Comparison of ENCODE assay signal across 8 mouse cellular contexts in genomic region chr5:98328848-98329624, GRCm38 (mm10). TPM values are rescaled to one million over a fixed set of nuclear protein-coding genes. Genes with fewer than 3 reads are reported as not detected.
A peak's percentile ranks its signal among the peaks of the same experiment; 100 is the strongest.
DNase-seq lines count a peak whose midpoint lies in the region; ATAC-seq lines count a peak whose summit lies in the region.

Gene Cfap299, plus strand, starts transcription at chr5:98329304.

- H3K36me3 ChIP-seq in intestine, embryonic 16.5 days (ENCODE audit: control insufficient read depth, insufficient read depth, low read length): no peaks in the 10 kb centered on the region
- H3K36me3 ChIP-seq in midbrain, embryonic 10.5 days: no peaks in the 10 kb centered on the region

- H3K4me2 ChIP-seq in intestine, embryonic 16.5 days (ENCODE audit: low read depth, low read length): peak within 1 kb of the TSS; percentile 58

- WGBS in intestine, embryonic 16.5 days: under 1% methylated on average over 46 of the region's 46 CpGs
- WGBS in midbrain, embryonic 10.5 days: 2% methylated on average over 46 of the region's 46 CpGs

- H3K27me3 ChIP-seq in intestine, embryonic 16.5 days (replicated peaks; ENCODE audit: control insufficient read depth, insufficient read depth, low read length): 0 out of 2 replicates have a peak, but pooled peaks cover 2% of the 10 kb centered on the region
- H3K27me3 ChIP-seq in midbrain, embryonic 10.5 days (ENCODE audit: low read depth, poor library complexity, severe bottlenecking): peaks cover 29% of the 10 kb centered on the region

- no peaks in the 10 kb centered on the region for H3K4me1 ChIP-seq in intestine, embryonic 16.5 days (ENCODE audit: control insufficient read depth, insufficient read depth, low read length)
- H3K4me1 ChIP-seq in midbrain, embryonic 10.5 days: peaks cover 9% of the 10 kb centered on the region

- peak within 1 kb of the TSS; percentile 50 for H3K9ac ChIP-seq in intestine, embryonic 16.5 days (ENCODE audit: low read depth, low read length)

- H3K27ac ChIP-seq in intestine, embryonic 16.5 days (ENCODE audit: low read length): no peak within 1 kb of the TSS
- no peak within 1 kb of the TSS; the same call in 1 of the 2 replicates for H3K27ac ChIP-seq in midbrain, embryonic 10.5 days (replicated peaks)

- H3K4me3 ChIP-seq in intestine, embryonic 16.5 days (ENCODE audit: low read length): peak within 1 kb of the TSS; percentile 64
- H3K4me3 ChIP-seq in midbrain, embryonic 10.5 days: peak within 1 kb of the TSS; percentile 68

- ATAC-seq in intestine, embryonic 16.5 days: peak; percentile 99

- no peaks in the 10 kb centered on the region for H3K9me3 ChIP-seq in intestine, embryonic 16.5 days (ENCODE audit: control insufficient read depth, low read length)
- H3K9me3 ChIP-seq in midbrain, embryonic 10.5 days (replicated peaks): no peaks in the 10 kb centered on the region

- peak; percentile 85 to 89 for DNase-seq in adrenal gland, adult 18-20 months (ENCODE audit: low spot score in 2 of 2)
- DNase-seq in embryo, embryonic 11 days: peak; percentile 84
- DNase-seq in gastrocnemius, postnatal 4 days (ENCODE audit: low spot score in 2 of 2): peak; percentile 72 to 78
- DNase-seq in left cerebral cortex, postnatal 25 days (ENCODE audit: low spot score in 2 of 2): peak; percentile 84 to 88
- peak; percentile 86 for DNase-seq in midbrain, embryonic 10.5 days (ENCODE audit: low spot score)
- peak; percentile 90 for DNase-seq in right cerebral cortex, postnatal 4 days
- DNase-seq in yolk sac, embryonic 10.5 days (ENCODE audit: low spot score): peak; percentile 77

- intact Hi-C loops in left cerebral cortex, postnatal 25 days (cut with DNase I): loop anchor here (1.0 to 10.0 kb wide), 2 partner anchors 134 to 1204 kb away; no protein-coding TSS in a partner anchor

RNA-seq across cellular contexts. Expression of gene Cfap299, which starts in this region (rescaled TPM):
- total RNA-seq in adrenal gland, adult 18-20 months (2021): not detected
- not detected for total RNA-seq in gastrocnemius, postnatal 4 days (2021)
- 0.27 and 0.49 TPM in 2 replicates for polyA plus RNA-seq in intestine, embryonic 16.5 days (2015; fragmentation: Nextera tagmentation; extraction: Ambion mirVana)
- under 1 TPM in 1 of 2 experiments, not detected in 1; 0.73 TPM for total RNA-seq in left cerebral cortex, postnatal 25 days (2021)
- polyA plus RNA-seq in midbrain, embryonic 10.5 days (2016; fragmentation: Nextera tagmentation; extraction: Ambion mirVana): 0.37 and 0.71 TPM in 2 replicates

Comparison
In these comparisons a context has a peak if more than half of its experiments do, and no peak if none do; other contexts are left out.
1. Peak in DNase-seq in adrenal gland, adult 18-20 months; RNA of the gene not detected or under 1 TPM.
2. Peak in DNase-seq in gastrocnemius, postnatal 4 days; RNA of the gene not detected or under 1 TPM.
3. Peak in ATAC-seq, H3K4me3 ChIP-seq, H3K9ac ChIP-seq and H3K4me2 ChIP-seq in intestine, embryonic 16.5 days; RNA of the gene not detected or under 1 TPM.
4. Peak in DNase-seq in left cerebral cortex, postnatal 25 days; RNA of the gene not detected or under 1 TPM.
5. Peak in DNase-seq and H3K4me3 ChIP-seq in midbrain, embryonic 10.5 days; RNA of the gene not detected or under 1 TPM.